Mouse (Mus musculus) G1E (cell line): Measurements from ENCODE around the gene Mphosph9.
"Not testable (repeated sequence)": the region's sequence is repeated elsewhere in the genome, so short reads cannot be mapped to it uniquely, and the experiment has no call there.

Experiments
- CTCF ChIP-seq: IDR thresholded peaks from 2 replicates; pipeline ENCODE4 v1.5.1; 2012; ENCODE audit warnings: low read depth, low read length, inconsistent platforms, mixed read lengths
- GATA2 ChIP-seq: IDR thresholded peaks from 2 replicates; pipeline ENCODE4 v1.6.1; 2012; ENCODE audit warnings: low read depth, low read length, inconsistent platforms, borderline replicate concordance

DNA sequence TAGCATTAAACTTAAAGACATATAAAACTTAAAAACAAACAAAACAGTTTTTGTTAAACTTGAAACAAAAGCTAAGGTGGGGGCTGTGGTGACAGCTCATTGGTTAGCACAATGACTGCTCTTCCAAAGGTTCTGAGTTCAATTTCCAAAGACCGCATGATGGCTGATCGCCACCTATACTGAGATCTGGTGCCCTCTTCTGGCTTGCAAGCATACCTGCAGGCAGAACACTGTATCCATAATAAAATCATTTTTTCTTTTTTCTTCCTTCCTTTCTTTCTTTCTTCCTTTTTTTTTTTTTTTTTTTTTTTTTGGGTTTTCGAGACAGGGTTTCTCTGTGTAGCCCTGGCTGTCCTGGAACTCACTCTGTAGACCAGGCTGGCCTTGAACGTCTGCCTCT, 28.5 kb downstream of the Mphosph9 start:
- TF ChIP-seq CTCF, result 0 out of 2 replicates have a peak, but pooled peaks have one; percentile 12
- TF ChIP-seq GATA2, result not testable (repeated sequence)
